Mouse (Mus musculus): ENCODE measurements at regions not wholly inside any gene's neighbourhood (a gene's known extent, or its start where the extent isn't known, plus 50 kb on each side); places are given as distances from the start of the nearest gene placed in this dataset.
A peak's percentile ranks its signal among the peaks of the same experiment; 100 is the strongest.

DNA sequence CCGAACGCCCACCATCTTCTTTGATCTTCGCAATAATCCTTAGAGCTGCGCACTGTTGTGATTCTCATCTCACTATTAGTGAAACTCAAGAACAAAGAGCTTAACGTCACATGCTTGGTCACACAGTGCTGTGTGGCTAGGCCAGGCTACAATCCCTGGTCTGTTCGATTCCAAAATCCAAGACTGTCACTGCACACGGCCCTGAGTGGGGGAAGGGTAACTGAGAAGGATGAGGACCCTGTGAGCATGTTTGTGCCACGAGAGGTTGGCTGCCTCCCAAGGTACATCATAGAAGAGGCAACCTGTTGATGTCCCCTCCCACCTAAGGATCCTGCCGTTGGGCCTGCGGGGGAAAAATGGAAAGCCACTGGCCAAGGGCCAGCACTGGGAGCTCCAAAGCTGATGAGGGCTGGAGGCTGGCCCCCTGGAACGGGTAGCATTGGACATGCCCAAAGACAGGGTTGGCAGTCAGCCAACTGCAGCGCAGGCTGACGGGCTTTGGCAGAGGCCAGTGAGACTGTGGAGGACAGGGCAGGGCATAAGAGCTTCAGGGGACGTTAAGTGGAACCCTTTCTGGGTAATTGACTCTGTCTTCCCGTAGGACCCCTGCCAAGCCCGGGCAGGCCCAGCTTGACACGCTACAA is 172.1 kb upstream of the Cadm1 start:
- Histone ChIP-seq H3K27ac (ENCODE audit: low read depth, low read length) (no peak overlapping the region), H3K4me1 (ENCODE audit: control insufficient read depth, insufficient read depth, low read length) (peaks cover 10% of the 10 kb centered on the region), H3K36me3 (ENCODE audit: control insufficient read depth, insufficient read depth, low read length) (no peaks in the 10 kb centered on the region), H3K4me2 (no peak overlapping the region), H3K4me3 (ENCODE audit: low read depth, low read length) (no peak overlapping the region), H3K27me3 (ENCODE audit: control insufficient read depth, insufficient read depth, low read length) (no peaks in the 10 kb centered on the region; the same call in 1 of the 2 replicates), H3K9me3 (ENCODE audit: control insufficient read depth, low read length) (no peaks in the 10 kb centered on the region), H3K9ac (ENCODE audit: low read length) (no peak overlapping the region)
- ATAC-seq (ENCODE audit: low FRiP score) = no peak
- DNase-seq (ENCODE audit: low spot score, missing footprints) = no peak
- WGBS = 84% methylated on average over 17 of the region's 17 CpGs

DNA sequence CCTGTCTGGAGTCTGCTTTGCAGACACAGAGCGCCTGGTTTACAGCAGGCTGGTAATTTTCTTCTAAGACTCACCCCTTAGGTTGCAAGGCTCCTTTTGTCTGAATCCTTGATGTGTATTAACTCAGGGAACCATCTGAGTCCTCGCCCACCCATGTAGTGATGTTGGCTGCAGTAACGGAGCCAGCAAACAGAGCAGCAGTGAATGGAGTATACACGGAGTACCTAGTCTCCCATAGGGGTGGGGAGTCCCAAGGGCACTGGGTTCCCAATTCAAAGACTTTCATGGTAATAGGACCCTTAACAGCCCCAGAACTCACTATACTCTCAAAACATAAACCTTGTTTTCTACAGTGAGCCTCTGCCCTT is 171.6 kb upstream of the Cadm1 start:
- H3K4me1 ChIP-seq (ENCODE audit: control insufficient read depth, insufficient read depth, low read length) = peaks cover 10% of the 10 kb centered on the region
- no peak overlapping the region for H3K4me2 ChIP-seq
- H3K27ac ChIP-seq (ENCODE audit: low read depth, low read length) = no peak overlapping the region
- ATAC-seq (ENCODE audit: low FRiP score) (no peak), DNase-seq (ENCODE audit: low spot score, missing footprints) (no peak)
- no peaks in the 10 kb centered on the region for H3K36me3 ChIP-seq (ENCODE audit: control insufficient read depth, insufficient read depth, low read length)
- WGBS = 93% methylated on average over 4 of the region's 4 CpGs
- H3K27me3 ChIP-seq (ENCODE audit: control insufficient read depth, insufficient read depth, low read length) = no peaks in the 10 kb centered on the region; the same call in 1 of the 2 replicates
- no peaks in the 10 kb centered on the region for H3K9me3 ChIP-seq (ENCODE audit: control insufficient read depth, low read length)
- H3K9ac ChIP-seq (ENCODE audit: low read length) = no peak overlapping the region
- H3K4me3 ChIP-seq (ENCODE audit: low read depth, low read length) = no peak overlapping the region

DNA sequence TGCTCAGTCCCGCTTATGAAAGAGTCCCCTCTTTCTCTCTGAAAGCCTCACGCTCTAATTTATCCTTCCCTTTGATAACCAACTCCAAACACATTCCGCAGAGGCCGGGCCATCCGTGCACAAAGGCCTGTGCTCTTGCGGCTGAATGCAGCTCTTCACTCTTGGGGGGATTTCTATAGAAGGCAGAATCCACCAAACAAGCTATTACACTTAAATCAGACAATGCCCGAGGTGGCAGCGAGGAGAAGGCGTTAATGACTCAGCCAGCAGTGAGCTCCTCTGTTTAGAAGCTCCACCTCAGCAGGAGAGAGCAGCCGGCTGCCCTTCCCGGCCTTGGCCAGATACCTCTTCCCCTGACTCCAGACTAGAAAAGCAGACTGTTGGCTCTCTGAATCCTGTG is 166.9 kb upstream of the Cadm1 start:
- Histone ChIP-seq H3K4me1 (ENCODE audit: control insufficient read depth, insufficient read depth, low read length) (peaks cover 18% of the 10 kb centered on the region), H3K9ac (ENCODE audit: low read length) (no peak overlapping the region; the same call in 1 of the 2 replicates), H3K27ac (ENCODE audit: low read depth, low read length) (no peak overlapping the region), H3K27me3 (ENCODE audit: control insufficient read depth, insufficient read depth, low read length) (peaks cover 18% of the 10 kb centered on the region), H3K4me3 (ENCODE audit: low read depth, low read length) (no peak overlapping the region), H3K4me2 (no peak overlapping the region), H3K9me3 (ENCODE audit: control insufficient read depth, low read length) (no peaks in the 10 kb centered on the region), H3K36me3 (ENCODE audit: control insufficient read depth, insufficient read depth, low read length) (no peaks in the 10 kb centered on the region)
- DNase-seq (ENCODE audit: low spot score, missing footprints) (peak; percentile 86), ATAC-seq (ENCODE audit: low FRiP score) (no peak; the same call in 1 of the 2 replicates)
- 2% methylated on average over 11 of the region's 11 CpGs for WGBS

GRCm38 (mm10) chr9:47364762-47365161 is 165.2 kb upstream of the Cadm1 start:
- no peak for ATAC-seq (ENCODE audit: low FRiP score)
- no peak overlapping the region for H3K4me3 ChIP-seq (ENCODE audit: low read depth, low read length)
- WGBS = 76% methylated on average over 3 of the region's 3 CpGs
- no peaks in the 10 kb centered on the region for H3K36me3 ChIP-seq (ENCODE audit: control insufficient read depth, insufficient read depth, low read length)
- no peaks in the 10 kb centered on the region for H3K9me3 ChIP-seq (ENCODE audit: control insufficient read depth, low read length)
- H3K27ac ChIP-seq (ENCODE audit: low read depth, low read length) = no peak overlapping the region
- DNase-seq (ENCODE audit: low spot score, missing footprints) = no peak
- peaks cover 28% of the 10 kb centered on the region for H3K27me3 ChIP-seq (ENCODE audit: control insufficient read depth, insufficient read depth, low read length)
- H3K9ac ChIP-seq (ENCODE audit: low read length) = no peak overlapping the region
- H3K4me1 ChIP-seq (ENCODE audit: control insufficient read depth, insufficient read depth, low read length) = peaks cover 21% of the 10 kb centered on the region
- no peak overlapping the region for H3K4me2 ChIP-seq

GRCm38 (mm10) chr9:47367266-47367957 is 162.6 kb upstream of the Cadm1 start:
- no peaks in the 10 kb centered on the region for H3K9me3 ChIP-seq (ENCODE audit: control insufficient read depth, low read length)
- peaks cover 28% of the 10 kb centered on the region for H3K27me3 ChIP-seq (ENCODE audit: control insufficient read depth, insufficient read depth, low read length)
- H3K27ac ChIP-seq (ENCODE audit: low read depth, low read length) = no peak overlapping the region
- H3K36me3 ChIP-seq (ENCODE audit: control insufficient read depth, insufficient read depth, low read length) = no peaks in the 10 kb centered on the region
- H3K4me2 ChIP-seq = peak overlapping the region; percentile 54
- peak; percentile 89 for DNase-seq (ENCODE audit: low spot score, missing footprints)
- H3K9ac ChIP-seq (ENCODE audit: low read length) = peak overlapping the region; percentile 33; the same call in 1 of the 2 replicates
- peaks cover 20% of the 10 kb centered on the region for H3K4me1 ChIP-seq (ENCODE audit: control insufficient read depth, insufficient read depth, low read length)
- ATAC-seq (ENCODE audit: low FRiP score) = no peak
- H3K4me3 ChIP-seq (ENCODE audit: low read depth, low read length) = peak overlapping the region; percentile 27
- 10% methylated on average over 17 of the region's 17 CpGs for WGBS

DNA sequence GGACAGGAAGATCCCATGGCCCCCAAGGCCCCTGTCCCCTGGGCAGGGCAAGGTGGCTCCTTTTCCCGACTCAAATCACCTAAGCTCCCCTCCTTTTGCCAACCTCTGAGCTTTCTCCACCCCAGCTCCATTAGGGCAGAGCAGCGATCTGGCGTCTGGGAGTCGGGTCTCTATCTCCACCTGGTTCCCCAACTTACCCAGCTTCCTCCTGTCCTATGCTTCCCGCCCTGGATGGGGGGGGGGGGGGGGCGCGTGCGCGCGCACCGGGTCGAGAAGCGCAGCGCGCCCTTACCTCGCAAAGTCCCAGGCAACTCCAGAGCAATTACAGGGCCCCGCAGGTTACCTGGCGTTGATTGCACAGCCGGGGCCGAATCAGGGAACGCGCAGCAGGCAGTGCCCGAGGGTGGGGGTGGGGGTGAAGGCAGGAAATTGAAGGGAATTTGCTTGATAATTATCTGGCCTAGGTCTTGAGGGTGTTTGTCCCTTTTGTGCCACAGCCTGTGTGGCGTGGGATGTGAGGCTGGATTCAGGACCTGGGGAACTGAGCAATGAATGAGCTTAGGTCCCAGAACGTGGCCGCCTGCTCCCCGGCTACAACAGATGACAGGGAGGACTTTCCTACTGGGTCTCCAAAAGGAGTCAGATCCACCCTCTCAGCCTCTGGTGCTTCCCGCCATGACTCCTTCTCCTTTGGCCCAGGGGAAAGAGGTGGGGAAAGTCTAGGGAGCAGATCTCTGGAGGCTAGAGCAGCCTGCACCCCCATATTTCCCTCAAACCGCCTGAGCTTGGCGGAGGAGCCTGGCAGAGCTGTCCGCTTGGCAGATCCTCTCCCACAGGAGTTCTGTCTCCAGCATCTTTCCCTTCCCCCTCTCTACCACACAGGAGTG is 161.7 kb upstream of the Cadm1 start:
- Histone ChIP-seq H3K4me1 (ENCODE audit: control insufficient read depth, insufficient read depth, low read length) (peaks cover 13% of the 10 kb centered on the region), H3K4me2 (peak overlapping the region; percentile 54), H3K36me3 (ENCODE audit: control insufficient read depth, insufficient read depth, low read length) (no peaks in the 10 kb centered on the region), H3K9me3 (ENCODE audit: control insufficient read depth, low read length) (no peaks in the 10 kb centered on the region), H3K9ac (ENCODE audit: low read length) (peak overlapping the region; percentile 33), H3K27ac (ENCODE audit: low read depth, low read length) (no peak overlapping the region), H3K27me3 (ENCODE audit: control insufficient read depth, insufficient read depth, low read length) (peaks cover 28% of the 10 kb centered on the region), H3K4me3 (ENCODE audit: low read depth, low read length) (peak overlapping the region; percentile 27)
- ATAC-seq (ENCODE audit: low FRiP score) = no peak; the same call in 1 of the 2 replicates
- WGBS = 4% methylated on average over 31 of the region's 31 CpGs
- DNase-seq (ENCODE audit: low spot score, missing footprints) = peak; percentile 89

GRCm38 (mm10) chr9:47372296-47372695 is 157.7 kb upstream of the Cadm1 start:
- Histone ChIP-seq H3K9ac (ENCODE audit: low read length) (no peak overlapping the region), H3K27ac (ENCODE audit: low read depth, low read length) (no peak overlapping the region), H3K9me3 (ENCODE audit: control insufficient read depth, low read length) (no peaks in the 10 kb centered on the region), H3K4me2 (no peak overlapping the region), H3K4me1 (ENCODE audit: control insufficient read depth, insufficient read depth, low read length) (peaks cover 10% of the 10 kb centered on the region), H3K27me3 (ENCODE audit: control insufficient read depth, insufficient read depth, low read length) (peaks cover 17% of the 10 kb centered on the region), H3K36me3 (ENCODE audit: control insufficient read depth, insufficient read depth, low read length) (no peaks in the 10 kb centered on the region), H3K4me3 (ENCODE audit: low read depth, low read length) (no peak overlapping the region)
- WGBS = 84% methylated on average over 7 of the region's 7 CpGs
- DNase-seq (ENCODE audit: low spot score, missing footprints) (no peak), ATAC-seq (ENCODE audit: low FRiP score) (no peak)

DNA sequence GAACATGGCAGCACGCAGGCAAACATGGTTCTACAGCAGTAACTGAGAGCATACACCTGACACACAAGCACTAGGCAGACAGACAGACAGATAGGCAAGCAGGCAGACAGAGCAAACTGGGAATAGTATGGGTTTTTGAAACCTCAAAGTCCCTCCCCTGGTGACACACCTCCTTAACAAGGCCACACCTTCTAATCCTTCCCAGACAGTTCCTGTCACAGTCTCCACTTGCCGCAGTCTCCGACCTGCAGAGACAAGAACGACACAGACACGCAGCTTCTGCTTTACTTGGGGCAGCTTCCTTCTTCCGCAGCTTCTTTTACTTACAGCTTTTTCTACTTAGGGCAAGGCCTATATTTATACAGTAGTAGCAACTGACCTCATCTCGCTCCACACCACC is 155.9 kb upstream of the Cadm1 start:
- Histone ChIP-seq H3K27me3 (ENCODE audit: control insufficient read depth, insufficient read depth, low read length) (peaks cover 3% of the 10 kb centered on the region; the same call in 1 of the 2 replicates), H3K4me3 (ENCODE audit: low read depth, low read length) (no peak overlapping the region), H3K4me1 (ENCODE audit: control insufficient read depth, insufficient read depth, low read length) (no peaks in the 10 kb centered on the region), H3K4me2 (no peak overlapping the region), H3K36me3 (ENCODE audit: control insufficient read depth, insufficient read depth, low read length) (no peaks in the 10 kb centered on the region), H3K9me3 (ENCODE audit: control insufficient read depth, low read length) (no peaks in the 10 kb centered on the region), H3K9ac (ENCODE audit: low read length) (no peak overlapping the region), H3K27ac (ENCODE audit: low read depth, low read length) (no peak overlapping the region)
- no peak for ATAC-seq (ENCODE audit: low FRiP score)
- DNase-seq (ENCODE audit: low spot score, missing footprints) = no peak
- 95% methylated on average over 7 of the region's 7 CpGs for WGBS

GRCm38 (mm10) chr9:47376645-47377044 is 153.3 kb upstream of the Cadm1 start:
- ATAC-seq (ENCODE audit: low FRiP score) = no peak

More at GRCm38 (mm10) chr9:47376645-47377044, 153.3 kb upstream of the Cadm1 start:
- H3K9me3 ChIP-seq (ENCODE audit: control insufficient read depth, low read length) = no peaks in the 10 kb centered on the region
- no peaks in the 10 kb centered on the region for H3K27me3 ChIP-seq (ENCODE audit: control insufficient read depth, insufficient read depth, low read length)
- no peak overlapping the region for H3K27ac ChIP-seq (ENCODE audit: low read depth, low read length)
- no peak overlapping the region for H3K9ac ChIP-seq (ENCODE audit: low read length)
- H3K4me3 ChIP-seq (ENCODE audit: low read depth, low read length) = no peak overlapping the region
- 81% methylated on average over 1 of the region's 1 CpGs for whole genome bisulfite sequencing
- H3K4me1 ChIP-seq (ENCODE audit: control insufficient read depth, insufficient read depth, low read length) = no peaks in the 10 kb centered on the region
- H3K4me2 ChIP-seq = no peak overlapping the region
- H3K36me3 ChIP-seq (ENCODE audit: control insufficient read depth, insufficient read depth, low read length) = no peaks in the 10 kb centered on the region
- DNase-seq (ENCODE audit: low spot score, missing footprints) = no peak

Measured in midbrain, embryonic 11.5 days (tissue).